Mouse (Mus musculus): Measurements from ENCODE around the gene Pycard.
"Not testable (repeated sequence)": the region's sequence is repeated elsewhere in the genome, so short reads cannot be mapped to it uniquely, and the experiment has no call there.

Pycard gene

GRCm38 (mm10) chr7:128003688-128004087 lies 10.0 kb upstream of the Pycard start, which contains the start of gene Trim72:
TSS of gene Trim72 (plus strand) at chr7:128003949.
- no peak for DNase-seq (ENCODE audit: low read depth, low spot score)

- no peak for DNase-seq (ENCODE audit: low read depth, low spot score)
Observed at GRCm38 (mm10) chr7:128003098-128003497, 9.4 kb upstream of the Pycard start.

- DNase-seq (ENCODE audit: low read depth, low spot score) = no peak
Observed at GRCm38 (mm10) chr7:128000068-128000950, 6.6 kb upstream of the Pycard start.

DNA sequence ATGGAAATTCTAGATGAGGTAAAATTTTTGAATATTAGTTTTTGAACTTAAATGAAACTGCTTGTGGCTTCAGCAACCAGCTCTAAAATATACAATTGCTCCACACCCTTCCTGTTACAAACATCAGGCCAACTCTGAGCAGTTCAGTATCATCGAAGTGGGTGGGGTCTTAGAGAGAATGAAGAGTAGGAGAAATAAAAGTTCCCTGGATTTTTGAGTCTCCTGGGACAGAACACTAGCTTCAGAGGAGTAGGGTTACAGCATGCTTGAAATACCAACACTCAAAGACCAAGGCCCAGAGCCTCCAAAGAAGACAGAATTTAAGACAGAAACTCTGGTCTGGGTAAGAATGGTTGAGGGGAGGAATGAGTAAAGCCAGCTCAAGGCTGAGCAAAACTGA lies 5.8 kb upstream of the Pycard start:
- DNase-seq (ENCODE audit: low read depth, low spot score) = no peak

GRCm38 (mm10) chr7:127992488-127993340 lies 953 bp downstream of the Pycard start:
- DNase-seq (ENCODE audit: low read depth, low spot score) = no peak

DNA sequence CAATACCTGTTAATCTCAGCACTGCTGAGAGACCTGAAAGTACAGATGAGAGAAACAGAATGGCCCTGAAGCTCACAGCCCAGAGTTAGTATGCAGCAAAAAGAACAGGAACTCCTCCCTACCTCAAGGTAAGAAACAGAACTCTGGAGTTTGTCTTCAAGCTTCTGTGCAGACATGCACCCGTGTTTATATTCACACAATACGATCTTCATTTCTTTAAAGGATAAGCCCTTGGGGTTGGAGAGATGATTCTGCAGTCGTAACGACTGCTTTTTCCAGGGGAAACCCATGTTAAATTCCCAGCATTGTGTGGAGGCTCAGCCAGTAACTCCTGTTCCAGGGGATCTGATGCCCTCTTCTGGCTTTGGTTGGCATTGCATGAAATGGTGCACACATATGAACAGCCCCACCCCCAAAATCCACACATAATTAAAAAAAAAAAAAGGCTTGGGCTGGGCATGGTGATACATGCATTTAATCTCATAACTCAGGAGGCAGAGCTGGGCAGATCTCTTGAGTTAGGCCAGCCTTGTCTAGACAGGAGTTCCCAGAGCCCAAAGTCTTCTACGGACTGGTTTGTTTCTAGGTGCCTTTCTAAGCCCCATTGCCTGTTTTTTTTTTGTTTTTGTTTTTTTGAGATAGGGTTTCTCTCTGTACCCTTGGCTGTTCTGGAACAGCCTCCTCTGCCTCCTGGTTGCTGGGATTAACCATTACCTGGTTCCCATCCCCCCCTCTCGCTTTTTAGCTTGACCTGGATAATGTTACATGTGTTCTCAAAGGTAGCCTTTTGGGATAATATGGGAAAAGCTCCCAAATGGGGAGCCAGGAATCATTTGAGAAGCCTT lies 1.8 kb downstream of the Pycard start:
- peak; percentile 20 for DNase-seq (ENCODE audit: low read depth, low spot score)

DNA sequence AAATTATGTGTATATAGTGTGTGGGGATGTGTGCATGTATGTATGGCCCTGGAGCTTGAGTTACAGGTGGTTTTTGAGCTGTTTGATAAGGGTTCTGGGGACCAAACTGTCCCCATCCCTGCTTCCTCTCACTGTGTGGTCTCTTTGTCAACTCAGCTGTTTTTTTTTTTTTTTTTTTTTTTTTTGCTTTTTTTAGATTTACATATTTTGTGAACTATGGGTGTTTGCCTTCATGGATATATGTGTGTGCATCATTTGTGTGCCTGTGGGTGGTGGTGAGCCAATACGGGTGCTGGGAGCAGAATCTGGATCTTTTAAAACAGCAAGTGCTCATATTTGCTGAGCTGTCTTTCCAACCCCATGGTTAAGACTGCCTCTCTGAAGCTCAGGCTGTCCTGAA lies 4.8 kb downstream of the Pycard start:
- DNase-seq (ENCODE audit: low read depth, low spot score) = no peak

DNA sequence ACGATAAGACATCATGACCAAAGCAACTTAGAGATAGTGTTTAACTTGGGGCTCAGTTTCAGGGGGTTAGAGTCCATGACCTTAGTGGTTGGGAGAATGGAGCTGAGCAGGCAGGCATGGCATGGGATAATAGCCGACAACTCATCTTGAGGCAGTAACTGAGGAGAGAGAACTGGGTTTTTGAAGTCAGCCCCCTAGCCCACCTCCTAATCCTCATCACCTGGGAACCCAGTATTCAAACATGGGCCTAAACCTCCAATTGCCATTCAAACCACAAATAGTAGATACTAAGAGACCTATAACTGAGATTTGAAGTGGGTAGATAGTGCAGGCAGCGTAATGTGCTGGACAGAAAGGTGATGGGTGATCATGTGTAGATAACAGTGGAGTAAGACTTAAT lies 13.1 kb downstream of the Pycard start:
- DNase-seq (ENCODE audit: low read depth, low spot score) = no peak

GRCm38 (mm10) chr7:127978856-127979255 lies 14.8 kb downstream of the Pycard start:
- no peak for DNase-seq (ENCODE audit: low read depth, low spot score)

DNA sequence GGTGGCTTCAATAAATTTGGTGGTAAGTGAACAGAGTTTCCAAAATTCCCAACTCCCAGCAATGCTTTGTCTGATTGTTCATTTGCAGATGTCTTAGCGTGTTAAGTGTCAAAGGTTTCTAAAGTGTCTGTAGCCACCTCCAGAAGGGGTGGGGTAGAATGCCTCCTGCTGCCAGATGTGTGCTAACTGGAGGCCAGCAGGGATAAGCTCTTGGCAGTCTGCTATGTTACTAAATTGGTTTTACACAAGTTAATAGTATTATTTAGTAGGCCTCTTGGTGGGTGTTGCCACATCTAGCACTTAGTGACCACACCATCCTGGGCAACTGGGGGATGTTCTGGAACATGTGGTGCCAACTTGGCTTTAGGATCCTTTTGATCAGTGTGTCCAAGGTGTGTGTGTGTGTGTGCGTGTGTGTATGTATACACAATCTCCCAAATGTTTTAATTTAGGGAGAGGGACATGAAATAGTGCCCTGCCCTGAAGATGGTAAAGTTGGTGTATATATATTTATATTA lies 19.2 kb downstream of the Pycard start:
- no peak for DNase-seq (ENCODE audit: low read depth, low spot score)

DNA sequence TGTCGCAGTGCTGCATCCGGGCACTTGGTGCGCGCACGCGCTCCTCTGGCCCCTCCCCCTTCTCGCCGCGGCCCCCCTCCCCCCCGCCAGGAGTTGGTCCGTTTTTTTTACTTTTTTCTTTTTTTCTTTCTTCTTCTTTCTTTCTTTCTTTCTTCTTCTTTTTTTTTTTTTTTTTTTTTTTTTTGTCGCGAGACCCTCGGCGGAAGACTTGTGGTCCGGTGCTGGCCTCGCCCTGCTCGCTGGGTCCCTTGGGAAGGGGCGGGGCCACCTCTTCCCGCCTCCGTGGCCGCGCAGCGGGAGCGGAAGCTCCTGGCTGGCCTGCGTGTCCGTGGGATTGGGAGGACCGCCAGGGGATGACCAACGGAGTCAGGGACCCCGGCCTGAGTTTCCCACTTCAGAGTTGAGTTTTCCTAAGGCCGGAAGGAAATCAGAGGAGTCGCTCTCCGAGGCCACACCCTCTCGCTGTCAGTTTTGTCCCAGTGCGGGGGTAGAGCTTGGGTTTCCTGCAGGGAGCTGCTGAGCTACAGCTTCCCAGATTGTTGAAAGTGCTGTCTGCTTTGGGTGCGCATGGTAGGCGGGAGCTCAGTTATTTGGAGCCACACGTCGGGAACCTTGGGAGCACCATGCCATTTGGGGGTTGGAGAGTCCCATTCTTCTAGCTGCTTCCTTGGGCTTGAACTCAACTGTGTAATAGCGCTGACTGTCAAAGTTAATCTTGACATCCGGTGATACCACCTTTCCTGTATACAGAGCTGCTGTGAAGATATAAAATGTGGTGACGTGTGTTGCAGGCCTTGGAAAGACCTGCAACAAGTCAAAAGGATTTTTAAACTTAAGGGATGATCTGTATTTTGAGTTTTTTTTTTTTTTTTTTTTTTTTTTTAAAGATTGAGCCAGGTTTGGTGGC lies 25.5 kb downstream of the Pycard start:
- peak; percentile 62 for DNase-seq (ENCODE audit: low read depth, low spot score)

DNA sequence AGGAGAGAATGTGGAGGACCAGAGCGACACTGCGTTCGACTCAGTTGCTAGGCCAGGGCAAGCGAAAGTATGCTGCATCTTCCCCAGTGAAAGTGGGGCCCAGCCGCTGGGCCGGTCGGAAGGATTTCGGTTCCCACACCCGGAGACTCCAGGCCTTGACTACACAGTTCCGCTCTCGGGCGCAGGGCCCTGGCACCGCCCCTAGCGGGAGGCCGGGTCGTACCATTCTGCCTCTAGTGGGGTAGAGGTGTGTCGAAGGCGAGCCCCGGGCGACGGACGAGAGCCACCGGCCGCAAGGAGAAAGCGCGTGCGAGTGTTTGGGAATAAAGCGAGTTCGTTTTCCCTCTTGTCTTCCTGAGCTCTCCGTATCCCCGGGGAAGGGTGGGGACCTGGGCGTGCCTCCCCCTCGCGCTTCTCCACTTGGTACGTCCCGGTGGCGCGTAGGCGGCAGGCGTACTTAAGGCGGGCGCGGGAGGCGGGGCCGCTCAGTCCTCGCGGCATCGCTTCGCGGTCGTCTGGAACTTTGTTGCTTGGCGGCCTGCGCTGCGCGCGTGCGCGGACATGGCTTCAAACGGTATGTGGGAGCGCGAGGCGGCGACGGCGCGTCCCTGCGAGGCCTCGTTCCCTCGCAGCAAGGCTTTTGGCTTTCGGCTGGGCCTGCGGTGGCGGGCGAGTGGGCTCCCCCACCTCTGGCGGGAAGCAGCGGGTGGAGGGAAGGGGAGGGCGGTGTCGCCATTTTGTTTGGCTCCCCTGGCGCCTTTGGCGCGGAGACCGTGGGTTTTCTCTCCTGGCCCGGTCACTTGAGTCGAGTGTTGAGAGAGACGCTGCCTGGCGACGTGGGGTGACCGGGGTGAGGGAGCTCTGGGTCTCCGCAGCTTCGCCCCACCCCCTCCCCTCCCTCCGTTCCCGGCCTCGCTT lies 26.4 kb downstream of the Pycard start, which contains the start of gene Fus:
Gene Fus (plus strand): TSS at position 454 of the 918 bp plus-strand sequence.
- DNase-seq (ENCODE audit: low read depth, low spot score) = peak; percentile 87

DNA sequence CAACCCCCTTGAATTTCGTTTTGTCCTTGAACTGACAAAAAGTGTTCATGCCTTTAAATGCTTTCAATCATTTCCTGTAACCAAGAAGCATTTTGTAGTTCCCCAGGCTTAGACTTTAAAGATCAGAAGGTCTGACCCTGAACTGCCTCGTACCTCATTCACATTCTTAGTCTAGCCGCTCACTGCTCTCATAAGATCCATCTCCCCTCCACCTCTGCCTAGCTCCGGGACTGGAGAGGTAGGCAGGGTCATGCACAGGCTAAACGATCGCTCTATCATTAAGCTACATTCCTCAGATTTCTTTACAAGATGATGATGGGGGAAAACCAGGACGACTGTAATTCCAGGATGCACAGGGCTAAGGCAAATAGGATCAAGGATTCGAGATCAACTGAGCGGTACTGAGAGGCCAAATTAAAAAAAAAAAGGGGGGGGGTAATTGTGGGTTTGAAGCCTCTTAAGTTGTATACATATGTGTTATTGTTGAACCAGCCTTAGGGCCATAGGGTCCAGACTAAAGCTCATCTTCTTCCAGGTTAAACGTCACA lies 27.2 kb downstream of the Pycard start:
- DNase-seq (ENCODE audit: low read depth, low spot score) = peak; percentile 24

DNA sequence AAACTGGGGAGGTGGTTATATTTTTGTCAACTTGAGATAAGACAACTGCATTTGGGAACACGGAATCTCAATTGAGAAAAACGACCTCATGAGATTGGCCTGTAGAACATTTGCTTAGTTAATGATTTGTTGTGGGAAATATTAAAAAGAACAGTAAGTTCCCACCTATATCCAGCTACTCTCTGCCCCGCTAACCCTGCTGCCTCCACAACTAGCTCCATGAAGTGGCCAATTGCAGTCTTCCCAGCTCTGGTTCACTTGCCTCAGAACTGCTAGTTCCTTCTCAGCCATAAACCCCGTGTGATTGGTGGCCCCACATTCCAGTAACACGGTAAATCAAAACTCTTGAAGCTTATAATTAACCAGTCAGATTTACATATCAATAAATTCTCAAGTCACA lies 34.3 kb downstream of the Pycard start:
- DNase-seq (ENCODE audit: low read depth, low spot score) = no peak

DNA sequence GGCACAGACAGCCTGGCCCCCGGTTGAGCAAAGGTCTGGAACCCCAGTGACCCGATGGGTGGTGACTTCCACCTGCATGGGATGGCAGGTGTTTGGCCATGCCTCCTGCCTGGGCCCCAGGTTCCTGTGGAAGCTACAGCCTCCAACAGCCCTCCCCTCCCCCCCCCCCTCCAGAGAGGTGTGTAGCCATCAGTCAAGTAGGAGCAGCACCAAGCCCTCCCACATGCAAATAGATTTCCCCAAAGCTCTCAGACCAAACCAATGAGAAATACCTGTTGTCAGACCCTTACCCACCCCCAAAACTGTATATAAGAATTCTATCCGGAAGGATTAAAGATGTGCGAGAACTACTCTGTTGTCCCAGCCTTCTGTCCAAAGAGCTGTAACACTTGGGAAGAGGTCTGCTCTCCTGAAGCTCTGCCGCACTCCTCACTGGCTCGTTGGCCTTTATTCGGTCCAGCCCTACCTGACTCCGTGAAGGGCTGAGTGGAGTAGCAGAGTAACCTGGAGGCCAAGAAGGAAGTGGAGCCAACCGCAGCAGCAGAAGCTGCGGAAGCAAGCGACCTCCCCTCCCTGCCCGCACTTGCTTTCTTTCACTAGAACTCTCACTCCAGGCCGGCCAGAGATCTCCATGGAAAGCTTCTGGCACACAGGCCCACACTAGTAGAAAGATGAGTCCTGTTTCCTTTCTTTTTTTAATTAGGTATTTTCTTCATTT lies 40.6 kb downstream of the Pycard start:
- DNase-seq (ENCODE audit: low read depth, low spot score) = no peak

GRCm38 (mm10) chr7:127946470-127947023 lies 47.1 kb downstream of the Pycard start, which contains the start of gene Prss36:
TSS of gene Prss36 (minus strand) at chr7:127946725.
- DNase-seq (ENCODE audit: low read depth, low spot score) = no peak

- DNase-seq (ENCODE audit: low read depth, low spot score) = no peak
Observed at GRCm38 (mm10) chr7:127944614-127945013, 49.1 kb downstream of the Pycard start.

DNA sequence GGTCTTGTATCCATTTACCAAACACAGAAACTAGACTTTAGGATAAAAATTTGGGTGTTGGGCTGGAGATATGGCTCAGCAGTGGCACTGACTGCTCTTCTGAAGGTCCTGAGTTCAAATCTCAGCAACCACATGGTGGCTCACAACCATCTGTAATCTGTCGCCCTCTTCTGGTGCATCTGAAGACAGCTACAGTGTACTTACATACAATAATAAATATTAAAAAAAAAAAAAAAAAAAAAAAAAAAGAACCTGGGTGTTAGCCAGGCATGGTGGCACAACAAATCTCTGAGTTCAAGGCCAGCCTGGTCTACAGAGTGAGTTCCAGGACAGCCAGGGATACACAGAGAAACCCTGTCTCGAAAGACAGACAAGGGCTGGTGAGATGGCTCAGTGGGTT lies 51.6 kb downstream of the Pycard start:
- not testable (repeated sequence) for DNase-seq (ENCODE audit: low read depth, low spot score)

All from brain, embryonic 18.5 days (tissue).